Mouse (Mus musculus): ENCODE measurements around the gene Map2k5. TPM values are rescaled to one million over a fixed set of nuclear protein-coding genes. Genes with fewer than 3 reads are reported as not detected.

Map2k5 gene
- polyA plus RNA-seq, 1 experiment from 2014 or later = 26.4 TPM

- 7% methylated on average over 8 of the region's 8 CpGs for WGBS
- Histone ChIP-seq H3K9me3 (no peaks in the 10 kb centered on the region), H3K27me3 (replicated peaks) (peaks cover 78% of the 10 kb centered on the region), H3K9ac (no peak overlapping the region), H3K36me3 (no peaks in the 10 kb centered on the region), H3K4me3 (no peak overlapping the region), H3K4me2 (no peak overlapping the region), H3K4me1 (peaks cover 50% of the 10 kb centered on the region), H3K27ac (replicated peaks) (no peak overlapping the region)
- ATAC-seq (ENCODE audit: extremely low read depth, insufficient number of reproducible peaks, low FRiP score, low TSS enrichment) = no peak
These were observed 241.5 kb downstream of the Map2k5 start for GRCm38 (mm10) chr9:63136241-63136640.

DNA sequence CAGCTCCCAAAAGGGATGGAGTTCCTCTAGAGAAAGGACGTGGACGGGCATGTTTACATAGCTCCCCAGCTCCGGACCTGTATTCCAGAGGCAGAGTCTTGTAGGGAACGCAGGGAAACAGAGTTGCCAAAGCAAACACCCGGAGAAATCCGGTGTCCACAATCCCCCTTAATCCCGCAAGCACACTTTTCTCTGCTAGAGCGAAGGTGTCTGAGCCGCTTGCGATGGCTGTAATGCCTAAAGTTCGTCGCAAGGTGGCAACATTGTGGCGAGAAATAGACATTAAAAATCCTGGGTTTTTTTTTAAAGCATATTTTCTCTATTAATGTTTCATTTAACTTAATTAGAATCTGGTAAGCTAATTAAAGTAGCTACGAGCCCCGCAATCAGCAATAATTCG is 241.9 kb downstream of the Map2k5 start:
- no peak for ATAC-seq (ENCODE audit: extremely low read depth, insufficient number of reproducible peaks, low FRiP score, low TSS enrichment)
- Histone ChIP-seq H3K27me3 (replicated peaks) (peaks cover 76% of the 10 kb centered on the region), H3K4me3 (peak overlapping the region; percentile 47), H3K4me1 (peaks cover 50% of the 10 kb centered on the region), H3K9me3 (no peaks in the 10 kb centered on the region), H3K4me2 (peak overlapping the region; percentile 73), H3K27ac (replicated peaks) (no peak overlapping the region), H3K9ac (peak overlapping the region; percentile 61), H3K36me3 (no peaks in the 10 kb centered on the region)
- WGBS = under 1% methylated on average over 16 of the region's 16 CpGs

DNA sequence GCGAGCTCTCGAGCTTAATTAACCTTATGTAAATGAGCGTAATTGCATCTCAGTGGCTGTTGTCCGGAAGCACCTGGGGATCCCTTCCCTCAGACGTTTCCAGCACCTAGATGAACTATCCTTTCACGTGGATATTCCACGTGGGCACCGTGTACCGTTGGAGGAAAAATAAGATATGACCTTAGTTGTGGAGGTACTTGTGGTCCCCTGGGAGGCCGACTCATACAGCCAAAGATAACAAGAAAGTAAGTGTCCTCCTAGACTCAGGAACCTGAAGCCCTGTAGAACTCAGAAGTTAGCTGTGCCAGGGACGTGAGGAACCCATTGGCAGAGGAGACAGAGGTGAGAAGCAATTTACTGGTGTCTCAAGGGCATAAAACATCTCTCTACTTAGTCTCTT is 242.3 kb downstream of the Map2k5 start:
- H3K4me1 ChIP-seq = peaks cover 50% of the 10 kb centered on the region
- no peak for ATAC-seq (ENCODE audit: extremely low read depth, insufficient number of reproducible peaks, low FRiP score, low TSS enrichment)
- 3% methylated on average over 11 of the region's 11 CpGs for WGBS
- H3K4me2 ChIP-seq = peak overlapping the region; percentile 73
- no peak overlapping the region for H3K27ac ChIP-seq (replicated peaks)
- H3K9ac ChIP-seq = peak overlapping the region; percentile 61
- no peaks in the 10 kb centered on the region for H3K9me3 ChIP-seq
- H3K36me3 ChIP-seq = no peaks in the 10 kb centered on the region
- H3K27me3 ChIP-seq (replicated peaks) = peaks cover 74% of the 10 kb centered on the region
- peak overlapping the region; percentile 47 for H3K4me3 ChIP-seq

DNA sequence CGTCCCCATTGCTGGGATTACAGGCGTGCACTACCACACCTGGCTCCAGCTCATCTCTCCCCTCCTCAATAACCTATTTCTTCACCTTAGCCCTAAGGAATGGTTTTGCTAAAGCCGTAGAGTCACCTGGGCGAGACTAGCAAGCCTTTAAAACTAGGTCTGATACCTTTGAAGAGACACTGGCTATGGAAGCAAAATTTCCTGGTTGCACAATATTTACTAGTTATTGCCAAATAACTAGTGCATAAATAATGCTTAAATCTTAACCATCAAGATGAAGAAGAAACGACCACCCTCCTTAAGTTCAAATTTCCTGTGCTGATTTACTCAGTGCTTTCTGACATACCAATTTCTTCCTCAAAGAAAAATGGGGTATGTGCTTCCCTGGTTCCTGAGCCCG is 244.0 kb downstream of the Map2k5 start:
- H3K27ac ChIP-seq (replicated peaks) = no peak overlapping the region
- H3K27me3 ChIP-seq (replicated peaks) = peaks cover 57% of the 10 kb centered on the region
- H3K4me1 ChIP-seq = peaks cover 42% of the 10 kb centered on the region
- no peaks in the 10 kb centered on the region for H3K36me3 ChIP-seq
- 15% methylated on average over 6 of the region's 6 CpGs for WGBS
- ATAC-seq (ENCODE audit: extremely low read depth, insufficient number of reproducible peaks, low FRiP score, low TSS enrichment) = no peak
- no peaks in the 10 kb centered on the region for H3K9me3 ChIP-seq
- peak overlapping the region; percentile 73 for H3K9ac ChIP-seq
- H3K4me2 ChIP-seq = peak overlapping the region; percentile 84
- peak overlapping the region; percentile 78 for H3K4me3 ChIP-seq

GRCm38 (mm10) chr9:63132673-63133601 is 244.8 kb downstream of the Map2k5 start:
- peak; percentile 95 for ATAC-seq (ENCODE audit: extremely low read depth, insufficient number of reproducible peaks, low FRiP score, low TSS enrichment)
- under 1% methylated on average over 48 of the region's 48 CpGs for WGBS
- Histone ChIP-seq H3K9me3 (no peaks in the 10 kb centered on the region), H3K9ac (peak overlapping the region; percentile 89), H3K4me1 (peaks cover 36% of the 10 kb centered on the region), H3K27ac (replicated peaks) (peak overlapping the region; percentile 83), H3K27me3 (replicated peaks) (peaks cover 50% of the 10 kb centered on the region), H3K36me3 (no peaks in the 10 kb centered on the region), H3K4me2 (peak overlapping the region; percentile 84), H3K4me3 (peak overlapping the region; percentile 78)

DNA sequence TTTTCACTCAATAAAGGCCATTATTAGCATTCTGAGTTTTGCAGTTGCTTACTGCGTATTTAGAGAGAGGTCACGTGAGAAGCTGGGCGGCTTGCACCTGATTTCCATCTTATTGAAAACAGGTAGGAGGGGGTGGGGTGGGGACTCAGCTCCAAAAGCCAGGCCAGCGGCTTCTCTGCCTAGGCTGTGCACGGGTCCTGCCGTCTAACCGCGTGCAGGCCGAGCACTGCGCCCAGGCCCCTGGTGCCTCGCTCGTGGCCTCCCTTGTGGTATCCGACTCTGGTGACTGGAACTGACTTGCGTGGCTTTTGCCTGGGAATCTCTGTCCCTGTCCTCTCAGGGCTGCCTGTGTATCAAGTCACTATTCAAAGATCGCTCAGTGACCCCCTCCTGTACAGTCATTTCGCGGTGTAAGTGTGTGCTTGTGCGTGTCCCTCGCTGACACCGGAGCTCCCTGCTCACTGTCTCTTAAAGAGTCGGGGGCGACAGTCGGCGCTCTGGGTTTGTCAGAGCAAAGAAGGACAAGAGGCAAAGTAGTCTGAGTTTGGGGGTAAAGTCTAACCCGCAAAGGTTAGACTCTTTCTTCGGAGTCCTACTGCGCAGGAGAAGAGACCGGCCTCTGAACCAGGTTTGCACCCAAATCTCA is 245.6 kb downstream of the Map2k5 start:
- peak overlapping the region; percentile 78 for H3K4me3 ChIP-seq
- WGBS = 2% methylated on average over 28 of the region's 28 CpGs
- no peaks in the 10 kb centered on the region for H3K9me3 ChIP-seq
- H3K27ac ChIP-seq (replicated peaks) = peak overlapping the region; percentile 83
- 0 out of 2 replicates have a peak, but pooled peaks have one; percentile 3 for ATAC-seq (ENCODE audit: extremely low read depth, insufficient number of reproducible peaks, low FRiP score, low TSS enrichment)
- no peaks in the 10 kb centered on the region for H3K36me3 ChIP-seq
- H3K9ac ChIP-seq = peak overlapping the region; percentile 89
- peak overlapping the region; percentile 84 for H3K4me2 ChIP-seq
- H3K4me1 ChIP-seq = peaks cover 29% of the 10 kb centered on the region
- peaks cover 41% of the 10 kb centered on the region for H3K27me3 ChIP-seq (replicated peaks)

DNA sequence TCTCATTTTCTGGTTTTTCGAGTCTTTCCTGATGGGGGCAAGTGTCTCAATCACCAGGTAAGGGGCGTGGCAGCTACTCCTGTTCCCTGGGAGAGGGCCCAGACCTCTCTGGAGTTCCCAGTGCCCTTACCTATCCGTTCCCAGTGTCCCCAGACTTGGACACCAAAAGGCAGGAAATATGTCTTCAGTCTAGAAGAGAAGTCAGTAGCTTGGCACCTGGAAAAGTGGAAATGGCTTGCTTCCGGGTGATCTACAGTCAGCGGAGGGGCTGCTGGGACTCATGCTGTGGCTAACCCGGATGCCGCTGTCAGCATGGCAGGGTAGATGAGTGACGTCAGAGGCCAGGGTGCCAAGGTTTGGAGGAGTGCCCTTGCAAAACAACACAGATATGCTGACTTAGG is 248.1 kb downstream of the Map2k5 start:
- Histone ChIP-seq H3K9ac (no peak overlapping the region), H3K9me3 (no peaks in the 10 kb centered on the region), H3K36me3 (no peaks in the 10 kb centered on the region), H3K27ac (replicated peaks) (no peak overlapping the region), H3K4me1 (peaks cover 17% of the 10 kb centered on the region), H3K27me3 (replicated peaks) (peaks cover 19% of the 10 kb centered on the region), H3K4me2 (no peak overlapping the region), H3K4me3 (no peak overlapping the region)
- no peak for ATAC-seq (ENCODE audit: extremely low read depth, insufficient number of reproducible peaks, low FRiP score, low TSS enrichment)
- 65% methylated on average over 8 of the region's 8 CpGs for WGBS

DNA sequence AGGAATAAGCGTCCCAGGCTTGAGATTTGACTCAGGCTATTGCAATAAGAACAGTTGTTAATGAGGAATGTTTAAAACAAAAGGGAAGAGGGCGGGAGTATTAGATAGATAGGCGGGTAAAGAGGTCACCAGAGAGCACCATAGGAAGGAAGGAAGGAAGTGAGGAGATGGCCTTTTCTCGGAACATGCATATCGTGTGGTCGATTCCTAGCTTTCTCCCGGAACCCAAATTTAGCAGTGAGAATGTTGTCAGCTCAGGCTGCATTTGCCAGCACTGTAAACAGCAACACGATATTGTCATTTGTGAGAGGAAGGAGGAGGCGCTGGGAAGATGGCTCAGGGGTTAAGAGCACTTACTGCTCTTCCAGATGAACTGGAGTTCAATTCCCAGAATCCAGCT is 253.2 kb downstream of the Map2k5 start:
- Histone ChIP-seq H3K4me2 (peak overlapping the region; percentile 78; the same call in 1 of the 2 replicates), H3K9me3 (no peaks in the 10 kb centered on the region), H3K36me3 (no peaks in the 10 kb centered on the region), H3K4me3 (no peak overlapping the region), H3K4me1 (peaks cover 17% of the 10 kb centered on the region), H3K9ac (no peak overlapping the region), H3K27ac (replicated peaks) (no peak overlapping the region), H3K27me3 (replicated peaks) (no peaks in the 10 kb centered on the region; the same call in 1 of the 2 replicates)
- no peak for ATAC-seq (ENCODE audit: extremely low read depth, insufficient number of reproducible peaks, low FRiP score, low TSS enrichment)
- 27% methylated on average over 9 of the region's 9 CpGs for WGBS

GRCm38 (mm10) chr9:63123451-63124438 is 254.0 kb downstream of the Map2k5 start:
- Histone ChIP-seq H3K4me1 (peaks cover 17% of the 10 kb centered on the region), H3K27ac (replicated peaks) (peak overlapping the region; percentile 70), H3K4me3 (peak overlapping the region; percentile 54), H3K9me3 (no peaks in the 10 kb centered on the region), H3K27me3 (replicated peaks) (no peaks in the 10 kb centered on the region; the same call in 1 of the 2 replicates), H3K9ac (peak overlapping the region; percentile 82), H3K4me2 (peak overlapping the region; percentile 78), H3K36me3 (no peaks in the 10 kb centered on the region)
- WGBS = 6% methylated on average over 30 of the region's 30 CpGs
- ATAC-seq (ENCODE audit: extremely low read depth, insufficient number of reproducible peaks, low FRiP score, low TSS enrichment) = peak; percentile 92

GRCm38 (mm10) chr9:63122161-63122833 is 255.4 kb downstream of the Map2k5 start:
- Histone ChIP-seq H3K4me1 (peaks cover 17% of the 10 kb centered on the region), H3K9me3 (no peaks in the 10 kb centered on the region), H3K9ac (no peak overlapping the region), H3K4me2 (no peak overlapping the region), H3K4me3 (no peak overlapping the region), H3K27ac (replicated peaks) (no peak overlapping the region), H3K36me3 (no peaks in the 10 kb centered on the region), H3K27me3 (replicated peaks) (no peaks in the 10 kb centered on the region; the same call in 1 of the 2 replicates)
- ATAC-seq (ENCODE audit: extremely low read depth, insufficient number of reproducible peaks, low FRiP score, low TSS enrichment) = no peak
- 67% methylated on average over 8 of the region's 8 CpGs for WGBS

All from heart, embryonic 13.5 days (tissue).